Mouse (Mus musculus): ENCODE measurements around the gene Plxna2.

The Plxna2 gene

GRCm38 (mm10) chr1:194704171-194704855 is 86.3 kb downstream of the Plxna2 start:
- DNase-seq (ENCODE audit: low spot score): no peak

- no peak for DNase-seq (ENCODE audit: low spot score)
These were observed 88.5 kb downstream of the Plxna2 start for GRCm38 (mm10) chr1:194706566-194706965.

- no peak for DNase-seq (ENCODE audit: low spot score)
These were observed 94.4 kb downstream of the Plxna2 start for GRCm38 (mm10) chr1:194712373-194712772.

GRCm38 (mm10) chr1:194714138-194715031 is 96.4 kb downstream of the Plxna2 start:
- DNase-seq (ENCODE audit: low spot score): no peak

- no peak for DNase-seq (ENCODE audit: low spot score)
These were observed 99.4 kb downstream of the Plxna2 start for GRCm38 (mm10) chr1:194717451-194717874.

- no peak for DNase-seq (ENCODE audit: low spot score)
These were observed 102.4 kb downstream of the Plxna2 start for GRCm38 (mm10) chr1:194720406-194720805.

GRCm38 (mm10) chr1:194721260-194721659 is 103.2 kb downstream of the Plxna2 start:
- DNase-seq (ENCODE audit: low spot score): no peak

GRCm38 (mm10) chr1:194722329-194722728 is 104.3 kb downstream of the Plxna2 start:
- DNase-seq (ENCODE audit: low spot score): peak; percentile 67

GRCm38 (mm10) chr1:194734836-194735235 is 116.8 kb downstream of the Plxna2 start:
- no peak for DNase-seq (ENCODE audit: low spot score)

GRCm38 (mm10) chr1:194739894-194740293 is 121.9 kb downstream of the Plxna2 start:
- no peak for DNase-seq (ENCODE audit: low spot score)

- DNase-seq (ENCODE audit: low spot score): no peak
These were observed 124.9 kb downstream of the Plxna2 start for GRCm38 (mm10) chr1:194742901-194743422.

GRCm38 (mm10) chr1:194745177-194745934 is 127.3 kb downstream of the Plxna2 start:
- no peak for DNase-seq (ENCODE audit: low spot score)

- peak; percentile 80 for DNase-seq (ENCODE audit: low spot score)
These were observed 128.6 kb downstream of the Plxna2 start for GRCm38 (mm10) chr1:194746332-194747249.

GRCm38 (mm10) chr1:194747258-194747657 is 129.2 kb downstream of the Plxna2 start:
- no peak for DNase-seq (ENCODE audit: low spot score)

GRCm38 (mm10) chr1:194753168-194753567 is 135.2 kb downstream of the Plxna2 start:
- DNase-seq (ENCODE audit: low spot score): peak; percentile 27

- DNase-seq (ENCODE audit: low spot score): no peak
These were observed 138.0 kb downstream of the Plxna2 start for GRCm38 (mm10) chr1:194756001-194756400.

- DNase-seq (ENCODE audit: low spot score): no peak
These were observed 138.4 kb downstream of the Plxna2 start for GRCm38 (mm10) chr1:194756409-194756808.

- no peak for DNase-seq (ENCODE audit: low spot score)
These were observed 138.8 kb downstream of the Plxna2 start for GRCm38 (mm10) chr1:194756863-194757262.

GRCm38 (mm10) chr1:194761432-194762212 is 143.6 kb downstream of the Plxna2 start:
- peak; percentile 20 for DNase-seq (ENCODE audit: low spot score)

GRCm38 (mm10) chr1:194762896-194763295 is 144.9 kb downstream of the Plxna2 start:
- DNase-seq (ENCODE audit: low spot score): no peak
